Mouse (Mus musculus): ENCODE measurements around the gene Papolb. TPM values are rescaled to one million over a fixed set of nuclear protein-coding genes. Genes with fewer than 3 reads are reported as not detected.

Papolb gene
- total RNA-seq, 2 experiments from 2014 or later: 0.36 TPM; not detected in 1

GRCm38 (mm10) chr5:142518973-142519372, 10.9 kb downstream of the Papolb start:
- no peak for DNase-seq

GRCm38 (mm10) chr5:142512112-142512511, 17.8 kb downstream of the Papolb start:
- DNase-seq: no peak

- DNase-seq: no peak
Observed at GRCm38 (mm10) chr5:142510061-142510414, 19.8 kb downstream of the Papolb start.

GRCm38 (mm10) chr5:142509141-142510060, 20.5 kb downstream of the Papolb start:
- DNase-seq: no peak

GRCm38 (mm10) chr5:142505695-142506423, 24.0 kb downstream of the Papolb start:
- peak; percentile 43 to 58 for DNase-seq

GRCm38 (mm10) chr5:142504175-142504574, 25.7 kb downstream of the Papolb start:
- DNase-seq: no peak

GRCm38 (mm10) chr5:142502414-142502813, 27.5 kb downstream of the Papolb start:
- DNase-seq: peak; percentile 77 to 86

- no peak for DNase-seq
Observed at GRCm38 (mm10) chr5:142500918-142501317, 29.0 kb downstream of the Papolb start.

GRCm38 (mm10) chr5:142498964-142499363, 30.9 kb downstream of the Papolb start:
- DNase-seq: peak; percentile 22 to 51

GRCm38 (mm10) chr5:142495321-142496096, 34.4 kb downstream of the Papolb start:
- peak; percentile 61 to 62 for DNase-seq

- peak in 1 of 2 experiments; percentile 49 for DNase-seq
Observed at GRCm38 (mm10) chr5:142493307-142493706, 36.6 kb downstream of the Papolb start.

GRCm38 (mm10) chr5:142489955-142490707, 39.7 kb downstream of the Papolb start:
- peak in 1 of 2 experiments; percentile 34 for DNase-seq

GRCm38 (mm10) chr5:142486654-142487053, 43.2 kb downstream of the Papolb start:
- DNase-seq: no peak

- DNase-seq: no peak
Observed at GRCm38 (mm10) chr5:142483581-142483980, 46.3 kb downstream of the Papolb start.

GRCm38 (mm10) chr5:142482512-142482911, 47.4 kb downstream of the Papolb start:
- peak; percentile 41 to 68 for DNase-seq

GRCm38 (mm10) chr5:142478829-142479435, 50.9 kb downstream of the Papolb start:
- peak; percentile 87 to 89 for DNase-seq

GRCm38 (mm10) chr5:142477866-142478615, 51.8 kb downstream of the Papolb start:
- DNase-seq: peak; percentile 49 to 53

GRCm38 (mm10) chr5:142477346-142477745, 52.5 kb downstream of the Papolb start:
- DNase-seq: peak; percentile 80 to 82

Measured in adrenal gland, postnatal 36 days (tissue).